Mouse (Mus musculus): ENCODE data around the gene Bcl2. TPM values are rescaled to one million over a fixed set of nuclear protein-coding genes. Genes with fewer than 3 reads are reported as not detected.

Gene Bcl2
- polyA plus RNA-seq, 1 experiment from 2014 or later: 0.97 TPM

DNA sequence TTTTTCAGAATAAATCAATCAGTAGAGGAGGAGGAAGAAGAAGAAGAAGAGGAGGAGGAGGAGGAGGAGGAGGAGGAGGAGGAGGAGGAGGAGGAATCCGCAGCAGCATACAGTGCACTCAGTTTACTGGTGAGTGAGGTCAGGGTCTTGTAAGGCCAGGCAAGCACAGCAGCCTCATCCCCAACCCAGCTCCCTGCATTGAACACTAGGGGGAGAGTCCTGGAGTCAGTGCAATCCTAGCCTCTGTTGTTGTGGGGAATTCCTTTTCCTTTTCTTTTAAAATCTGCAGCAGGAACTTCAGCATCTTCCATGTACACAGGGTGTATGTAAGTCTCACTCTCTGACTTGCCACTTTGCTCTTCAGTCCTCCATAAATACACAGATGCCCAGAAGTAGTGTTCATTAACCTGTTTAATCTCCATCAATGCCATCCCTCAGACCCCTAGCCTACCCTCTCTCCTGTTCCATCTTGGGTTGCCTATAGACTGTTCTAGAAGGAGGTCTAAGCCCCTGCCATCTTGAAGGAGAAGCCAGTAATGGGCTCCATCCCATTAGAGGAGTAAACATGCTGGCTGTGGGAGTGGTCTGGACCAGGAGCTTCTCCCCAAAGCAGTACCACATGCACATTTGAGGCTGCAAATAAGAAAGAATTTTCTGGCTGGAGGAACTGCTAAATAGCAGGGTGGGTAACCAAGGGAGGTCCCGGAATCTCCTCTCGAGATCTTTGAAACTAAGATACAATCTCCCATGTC is 85.2 kb downstream of the Bcl2 start:
- Histone ChIP-seq H3K4me3 (ENCODE audit: low read depth, low read length) (no peak overlapping the region), H3K27ac (ENCODE audit: low read length) (no peak overlapping the region), H3K36me3 (ENCODE audit: control insufficient read depth, insufficient read depth) (no peaks in the 10 kb centered on the region), H3K27me3 (ENCODE audit: control insufficient read depth, insufficient read depth, low read depth, low read length) (no peaks in the 10 kb centered on the region), H3K9ac (ENCODE audit: low read depth, low read length) (no peak overlapping the region), H3K4me1 (ENCODE audit: control insufficient read depth, low read depth, low read length) (no peaks in the 10 kb centered on the region; the same call in 1 of the 2 replicates), H3K4me2 (ENCODE audit: low read depth, low read length) (no peak overlapping the region), H3K9me3 (replicated peaks; ENCODE audit: control insufficient read depth, low read length) (no peaks in the 10 kb centered on the region)
- WGBS (ENCODE audit: insufficient replicate concordance): 38% methylated on average over 3 of the region's 3 CpGs
- no peak; the same call in 1 of the 2 replicates for ATAC-seq (ENCODE audit: low read depth)

DNA sequence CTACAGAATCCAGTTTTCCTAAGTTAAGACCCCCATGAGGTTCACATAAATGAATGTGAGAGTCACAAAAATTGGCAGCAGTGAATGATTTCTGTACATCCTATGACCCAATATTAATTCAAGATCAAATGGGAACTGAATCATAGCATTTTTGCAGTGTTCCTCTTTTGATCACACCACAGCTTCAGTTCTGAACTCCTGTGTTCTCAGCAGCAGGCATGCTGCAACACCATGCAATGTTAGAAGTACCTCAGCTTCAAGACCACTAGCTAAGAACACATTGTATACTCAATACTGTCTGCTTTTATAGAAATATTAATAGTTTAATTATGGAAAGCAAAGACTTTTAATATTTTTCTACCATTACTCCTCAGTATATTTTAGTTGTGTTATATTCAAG is 85.8 kb downstream of the Bcl2 start:
- H3K27me3 ChIP-seq (ENCODE audit: control insufficient read depth, insufficient read depth, low read depth, low read length): no peaks in the 10 kb centered on the region
- no peak for ATAC-seq (ENCODE audit: low read depth)
- no peak overlapping the region for H3K27ac ChIP-seq (ENCODE audit: low read length)
- no peaks in the 10 kb centered on the region for H3K9me3 ChIP-seq (replicated peaks; ENCODE audit: control insufficient read depth, low read length)
- H3K9ac ChIP-seq (ENCODE audit: low read depth, low read length): no peak overlapping the region
- H3K4me3 ChIP-seq (ENCODE audit: low read depth, low read length): no peak overlapping the region
- no peaks in the 10 kb centered on the region; the same call in 1 of the 2 replicates for H3K4me1 ChIP-seq (ENCODE audit: control insufficient read depth, low read depth, low read length)
- no peak overlapping the region for H3K4me2 ChIP-seq (ENCODE audit: low read depth, low read length)
- no peaks in the 10 kb centered on the region for H3K36me3 ChIP-seq (ENCODE audit: control insufficient read depth, insufficient read depth)

DNA sequence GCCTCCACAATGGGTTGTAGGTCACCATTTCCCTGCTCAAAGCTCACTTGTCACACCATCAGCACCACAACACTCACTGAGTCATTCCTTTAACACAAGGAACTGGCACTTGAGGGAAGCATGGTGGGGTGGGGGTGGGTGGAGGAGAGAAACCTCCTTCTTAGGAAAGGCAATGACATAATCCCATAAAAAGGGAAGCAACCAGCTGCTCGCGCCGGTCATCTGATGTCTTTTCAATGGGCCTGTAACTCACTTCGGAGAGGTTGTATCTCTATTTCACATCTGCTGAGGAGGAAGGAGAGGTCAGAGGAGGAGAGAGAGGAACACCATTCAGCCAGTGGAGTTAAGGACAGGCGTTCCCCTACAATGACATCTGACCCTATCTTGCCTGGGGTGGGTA is 86.8 kb downstream of the Bcl2 start:
- Histone ChIP-seq H3K9ac (ENCODE audit: low read depth, low read length) (no peak overlapping the region), H3K36me3 (ENCODE audit: control insufficient read depth, insufficient read depth) (no peaks in the 10 kb centered on the region), H3K9me3 (replicated peaks; ENCODE audit: control insufficient read depth, low read length) (no peaks in the 10 kb centered on the region), H3K27me3 (ENCODE audit: control insufficient read depth, insufficient read depth, low read depth, low read length) (no peaks in the 10 kb centered on the region), H3K27ac (ENCODE audit: low read length) (no peak overlapping the region), H3K4me1 (ENCODE audit: control insufficient read depth, low read depth, low read length) (no peaks in the 10 kb centered on the region; the same call in 1 of the 2 replicates), H3K4me3 (ENCODE audit: low read depth, low read length) (no peak overlapping the region), H3K4me2 (ENCODE audit: low read depth, low read length) (no peak overlapping the region)
- WGBS (ENCODE audit: insufficient replicate concordance): 16% methylated on average over 5 of the region's 5 CpGs
- ATAC-seq (ENCODE audit: low read depth): no peak

DNA sequence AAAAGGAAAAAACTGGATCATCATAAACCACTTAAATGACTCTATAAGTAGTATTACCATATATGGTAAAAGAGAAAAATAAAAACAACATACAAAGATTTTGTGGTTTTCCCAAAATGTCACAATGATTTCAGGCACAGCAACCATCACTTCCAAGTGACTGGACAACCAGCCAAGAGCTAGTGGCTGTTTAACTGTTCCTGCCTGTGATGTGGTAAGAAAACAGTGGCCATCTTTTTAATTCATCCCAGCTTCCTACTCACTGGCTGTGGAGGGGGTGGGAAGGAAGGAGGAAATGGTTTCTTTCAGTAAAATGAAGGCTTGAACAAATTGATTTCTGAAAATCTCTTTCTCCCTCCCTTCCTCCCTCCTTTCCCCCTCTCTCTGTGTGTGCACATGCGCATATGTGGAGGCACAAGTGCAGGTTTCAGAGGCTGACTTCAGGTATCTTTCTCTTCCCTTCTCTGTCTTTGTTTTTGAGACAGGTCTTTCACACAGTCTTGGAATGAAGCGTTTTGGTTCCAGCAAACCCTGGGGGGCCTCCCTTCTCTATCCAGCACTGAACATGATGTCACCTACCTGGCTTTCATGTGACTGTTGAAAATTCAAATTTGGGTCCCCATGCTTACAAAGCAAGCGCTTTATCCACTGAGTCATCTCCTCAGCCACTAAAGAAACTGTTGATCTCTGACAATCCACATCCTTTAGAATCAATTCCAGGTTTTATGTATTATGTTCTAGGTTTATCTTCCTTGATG is 93.7 kb downstream of the Bcl2 start:
- Histone ChIP-seq H3K4me2 (ENCODE audit: low read depth, low read length) (no peak overlapping the region), H3K36me3 (ENCODE audit: control insufficient read depth, insufficient read depth) (no peaks in the 10 kb centered on the region), H3K9ac (ENCODE audit: low read depth, low read length) (no peak overlapping the region), H3K4me3 (ENCODE audit: low read depth, low read length) (no peak overlapping the region), H3K27me3 (ENCODE audit: control insufficient read depth, insufficient read depth, low read depth, low read length) (no peaks in the 10 kb centered on the region), H3K4me1 (ENCODE audit: control insufficient read depth, low read depth, low read length) (no peaks in the 10 kb centered on the region), H3K9me3 (replicated peaks; ENCODE audit: control insufficient read depth, low read length) (no peaks in the 10 kb centered on the region), H3K27ac (ENCODE audit: low read length) (no peak overlapping the region)
- WGBS (ENCODE audit: insufficient replicate concordance): 53% methylated on average over 3 of the region's 3 CpGs
- no peak for ATAC-seq (ENCODE audit: low read depth)

DNA sequence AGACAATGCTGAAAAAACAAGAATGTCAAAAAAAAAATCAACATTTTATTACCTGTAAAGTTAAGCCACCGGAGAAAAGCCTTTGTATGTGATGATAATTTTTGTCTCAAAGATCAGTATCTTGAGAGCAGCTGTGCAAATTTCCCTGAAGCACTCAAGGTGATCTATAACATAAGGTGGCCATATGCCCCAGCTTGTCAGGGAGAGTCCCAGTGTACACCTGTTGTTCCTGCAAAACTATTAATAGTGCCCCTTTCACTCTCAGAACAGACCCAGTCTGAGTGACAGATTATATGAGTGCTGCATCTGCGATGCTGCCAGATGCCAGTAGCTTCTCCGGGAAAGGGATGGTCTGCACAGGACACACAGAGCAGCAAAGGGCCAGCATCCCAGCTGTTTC is 95.3 kb downstream of the Bcl2 start:
- no peak for ATAC-seq (ENCODE audit: low read depth)
- no peaks in the 10 kb centered on the region for H3K4me1 ChIP-seq (ENCODE audit: control insufficient read depth, low read depth, low read length)
- WGBS (ENCODE audit: insufficient replicate concordance): 64% methylated on average over 3 of the region's 3 CpGs
- no peak overlapping the region for H3K4me2 ChIP-seq (ENCODE audit: low read depth, low read length)
- no peaks in the 10 kb centered on the region for H3K36me3 ChIP-seq (ENCODE audit: control insufficient read depth, insufficient read depth)
- no peak overlapping the region for H3K27ac ChIP-seq (ENCODE audit: low read length)
- H3K27me3 ChIP-seq (ENCODE audit: control insufficient read depth, insufficient read depth, low read depth, low read length): no peaks in the 10 kb centered on the region
- H3K9me3 ChIP-seq (replicated peaks; ENCODE audit: control insufficient read depth, low read length): no peaks in the 10 kb centered on the region
- H3K9ac ChIP-seq (ENCODE audit: low read depth, low read length): no peak overlapping the region
- H3K4me3 ChIP-seq (ENCODE audit: low read depth, low read length): no peak overlapping the region

DNA sequence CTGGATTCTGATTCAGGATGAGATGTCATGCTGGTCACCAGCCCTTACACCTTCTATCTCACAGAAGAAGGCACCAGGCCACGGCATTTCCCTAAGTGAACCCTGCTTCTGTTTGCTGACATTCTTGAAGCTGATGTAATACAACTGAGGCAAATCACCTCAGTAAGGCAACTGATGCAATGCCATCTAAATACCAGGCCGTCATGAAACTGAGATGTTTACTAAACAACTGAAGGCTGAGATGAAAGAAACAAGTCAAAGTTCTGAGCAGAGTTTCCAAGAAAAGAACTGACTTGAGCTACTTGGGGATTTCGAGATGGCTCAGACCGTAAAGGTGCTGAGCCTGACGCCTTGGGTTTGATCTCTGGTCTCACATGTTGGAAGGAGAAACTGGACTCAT is 97.1 kb downstream of the Bcl2 start:
- Histone ChIP-seq H3K36me3 (ENCODE audit: control insufficient read depth, insufficient read depth) (no peaks in the 10 kb centered on the region), H3K4me2 (ENCODE audit: low read depth, low read length) (no peak overlapping the region), H3K9me3 (replicated peaks; ENCODE audit: control insufficient read depth, low read length) (no peaks in the 10 kb centered on the region), H3K27me3 (ENCODE audit: control insufficient read depth, insufficient read depth, low read depth, low read length) (no peaks in the 10 kb centered on the region), H3K4me1 (ENCODE audit: control insufficient read depth, low read depth, low read length) (no peaks in the 10 kb centered on the region), H3K9ac (ENCODE audit: low read depth, low read length) (no peak overlapping the region), H3K4me3 (ENCODE audit: low read depth, low read length) (no peak overlapping the region), H3K27ac (ENCODE audit: low read length) (no peak overlapping the region)
- ATAC-seq (ENCODE audit: low read depth): no peak
- 62% methylated on average over 5 of the region's 5 CpGs for WGBS (ENCODE audit: insufficient replicate concordance)

DNA sequence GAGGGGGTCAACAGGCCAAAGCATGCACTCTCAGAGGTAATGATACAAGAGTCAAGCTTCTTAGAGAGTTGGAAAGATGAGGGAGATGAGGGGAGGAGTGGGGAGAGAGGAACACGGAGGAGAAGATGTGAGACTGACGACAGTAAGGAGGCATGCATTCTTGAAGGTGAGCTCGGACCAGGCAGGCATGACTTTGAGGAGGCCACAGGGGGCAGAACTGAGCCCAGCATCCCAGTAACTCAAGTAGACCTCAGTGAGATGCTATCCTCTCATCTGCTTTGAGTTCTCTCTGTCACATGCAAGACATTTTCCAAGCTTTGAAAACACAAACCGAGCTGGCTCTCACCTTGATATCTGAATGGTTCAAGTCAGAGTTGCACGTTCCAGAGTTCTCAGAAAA is 100.7 kb downstream of the Bcl2 start:
- no peak for ATAC-seq (ENCODE audit: low read depth)
- Histone ChIP-seq H3K9me3 (replicated peaks; ENCODE audit: control insufficient read depth, low read length) (no peaks in the 10 kb centered on the region), H3K4me2 (ENCODE audit: low read depth, low read length) (no peak overlapping the region), H3K27ac (ENCODE audit: low read length) (no peak overlapping the region), H3K36me3 (ENCODE audit: control insufficient read depth, insufficient read depth) (no peaks in the 10 kb centered on the region), H3K27me3 (ENCODE audit: control insufficient read depth, insufficient read depth, low read depth, low read length) (no peaks in the 10 kb centered on the region), H3K9ac (ENCODE audit: low read depth, low read length) (no peak overlapping the region), H3K4me1 (ENCODE audit: control insufficient read depth, low read depth, low read length) (no peaks in the 10 kb centered on the region), H3K4me3 (ENCODE audit: low read depth, low read length) (no peak overlapping the region)
- WGBS (ENCODE audit: insufficient replicate concordance): 62% methylated on average over 5 of the region's 5 CpGs

DNA sequence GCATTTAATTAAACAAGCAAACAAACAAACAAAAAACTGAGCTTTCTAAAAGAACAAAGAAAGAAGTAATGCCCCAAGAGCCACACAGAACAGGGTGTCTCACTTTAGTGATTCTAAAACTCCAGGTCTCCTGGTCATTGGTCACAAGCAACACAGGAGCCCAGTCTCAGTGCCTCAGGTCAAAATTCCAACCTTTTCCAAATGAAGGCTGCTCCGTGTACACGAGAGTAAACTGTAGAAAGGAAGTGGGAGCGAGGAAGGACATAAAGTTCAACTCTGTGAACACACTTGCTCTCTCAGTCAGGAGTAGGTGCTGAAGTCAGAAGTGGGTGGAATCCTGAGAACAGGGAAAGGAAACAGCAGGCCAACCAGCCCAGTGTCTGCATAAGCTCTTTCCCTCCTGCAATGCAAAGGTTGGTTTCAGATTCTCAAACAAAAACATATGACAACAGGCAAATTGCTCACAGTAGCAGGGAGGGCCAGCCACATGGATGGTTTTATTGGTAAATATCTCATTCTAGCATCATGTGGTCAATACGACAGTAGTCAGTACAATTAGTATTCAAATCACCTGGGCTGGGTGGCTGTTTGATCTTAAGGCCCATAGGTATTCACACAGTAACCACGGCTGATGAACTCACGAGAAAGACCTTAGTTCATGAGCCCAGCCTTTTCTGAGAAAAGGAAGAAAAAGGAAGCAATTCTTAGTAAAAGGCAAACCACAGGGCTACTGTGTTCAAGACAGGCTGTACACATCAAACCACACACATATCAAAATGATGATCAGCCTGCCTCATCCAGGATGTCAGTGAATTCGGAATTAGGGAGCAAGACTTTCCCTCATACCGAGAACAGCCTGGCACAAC is 101.7 kb downstream of the Bcl2 start:
- Histone ChIP-seq H3K4me1 (ENCODE audit: control insufficient read depth, low read depth, low read length) (no peaks in the 10 kb centered on the region), H3K27ac (ENCODE audit: low read length) (no peak overlapping the region), H3K27me3 (ENCODE audit: control insufficient read depth, insufficient read depth, low read depth, low read length) (no peaks in the 10 kb centered on the region), H3K4me3 (ENCODE audit: low read depth, low read length) (no peak overlapping the region), H3K9me3 (replicated peaks; ENCODE audit: control insufficient read depth, low read length) (no peaks in the 10 kb centered on the region), H3K4me2 (ENCODE audit: low read depth, low read length) (no peak overlapping the region), H3K9ac (ENCODE audit: low read depth, low read length) (no peak overlapping the region), H3K36me3 (ENCODE audit: control insufficient read depth, insufficient read depth) (no peaks in the 10 kb centered on the region)
- 36% methylated on average over 8 of the region's 8 CpGs for WGBS (ENCODE audit: insufficient replicate concordance)
- no peak for ATAC-seq (ENCODE audit: low read depth)
